Mouse (Mus musculus) stomach, postnatal 0 days (tissue): ENCODE data around the gene Slc44a1.

Source experiments
- CTCF ChIP-seq: IDR thresholded peaks from 2 replicates; pipeline ENCODE4 v1.5.1; 2016; ENCODE audit warnings: antibody characterized with exemption, low read depth, mild to moderate bottlenecking, moderate library complexity
- EP300 ChIP-seq: optimal IDR thresholded peaks from 2 replicates; pipeline ENCODE3; 2016; ENCODE audit warnings: antibody characterized with exemption

- TF ChIP-seq EP300 (no peak), CTCF (no peak)
Observed at GRCm38 (mm10) chr4:53452976-53453889, 13.0 kb downstream of the Slc44a1 start.
